Mouse (Mus musculus): ENCODE results near the gene Fam189a2.

The Fam189a2 gene

GRCm38 (mm10) chr19:24030871-24031556 lies at the start of gene Fam189a2:
Gene Fam189a2 (minus strand): TSS chr19:24031019.
- DNase-seq (ENCODE audit: low read depth, low spot score): no peak

- no peak for DNase-seq (ENCODE audit: low read depth, low spot score)
Observed at GRCm38 (mm10) chr19:24077658-24078057, 46.8 kb upstream of the Fam189a2 start.

GRCm38 (mm10) chr19:24076536-24076935 lies 45.7 kb upstream of the Fam189a2 start:
- DNase-seq (ENCODE audit: low read depth, low spot score): no peak

GRCm38 (mm10) chr19:24075927-24076326 lies 45.1 kb upstream of the Fam189a2 start:
- no peak for DNase-seq (ENCODE audit: low read depth, low spot score)

GRCm38 (mm10) chr19:24073155-24073554 lies 42.3 kb upstream of the Fam189a2 start:
- no peak for DNase-seq (ENCODE audit: low read depth, low spot score)

- DNase-seq (ENCODE audit: low read depth, low spot score): no peak
Observed at GRCm38 (mm10) chr19:24064348-24064895, 33.6 kb upstream of the Fam189a2 start.

- DNase-seq (ENCODE audit: low read depth, low spot score): no peak
Observed at GRCm38 (mm10) chr19:24063585-24063984, 32.8 kb upstream of the Fam189a2 start.

GRCm38 (mm10) chr19:24058851-24059250 lies 28.0 kb upstream of the Fam189a2 start:
- DNase-seq (ENCODE audit: low read depth, low spot score): no peak

GRCm38 (mm10) chr19:24058021-24058420 lies 27.2 kb upstream of the Fam189a2 start:
- no peak for DNase-seq (ENCODE audit: low read depth, low spot score)

GRCm38 (mm10) chr19:24056880-24057279 lies 26.1 kb upstream of the Fam189a2 start:
- no peak for DNase-seq (ENCODE audit: low read depth, low spot score)

GRCm38 (mm10) chr19:24054904-24055303 lies 24.1 kb upstream of the Fam189a2 start:
- peak; percentile 50 for DNase-seq (ENCODE audit: low read depth, low spot score)

GRCm38 (mm10) chr19:24054265-24054664 lies 23.4 kb upstream of the Fam189a2 start:
- no peak for DNase-seq (ENCODE audit: low read depth, low spot score)

- no peak for DNase-seq (ENCODE audit: low read depth, low spot score)
Observed at GRCm38 (mm10) chr19:24050514-24050913, 19.7 kb upstream of the Fam189a2 start.

- DNase-seq (ENCODE audit: low read depth, low spot score): no peak
Observed at GRCm38 (mm10) chr19:24049329-24049728, 18.5 kb upstream of the Fam189a2 start.

GRCm38 (mm10) chr19:24046395-24046993 lies 15.7 kb upstream of the Fam189a2 start:
- no peak for DNase-seq (ENCODE audit: low read depth, low spot score)

- no peak for DNase-seq (ENCODE audit: low read depth, low spot score)
Observed at GRCm38 (mm10) chr19:24042387-24042786, 11.6 kb upstream of the Fam189a2 start.

GRCm38 (mm10) chr19:24039061-24039853 lies 8.4 kb upstream of the Fam189a2 start:
- DNase-seq (ENCODE audit: low read depth, low spot score): no peak

- no peak for DNase-seq (ENCODE audit: low read depth, low spot score)
Observed at GRCm38 (mm10) chr19:24034367-24034766, 3.5 kb upstream of the Fam189a2 start.

- no peak for DNase-seq (ENCODE audit: low read depth, low spot score)
Observed at GRCm38 (mm10) chr19:24032654-24033236, 1.9 kb upstream of the Fam189a2 start.

- no peak for DNase-seq (ENCODE audit: low read depth, low spot score)
Observed at GRCm38 (mm10) chr19:24030511-24030870, 328 bp downstream of the Fam189a2 start.

- no peak for DNase-seq (ENCODE audit: low read depth, low spot score)
Observed at GRCm38 (mm10) chr19:24029616-24030510, 956 bp downstream of the Fam189a2 start.

All from telencephalon, adult 2 months (tissue).